Mouse (Mus musculus): ENCODE measurements around the gene Vps26b. TPM values are rescaled to one million over a fixed set of nuclear protein-coding genes. Genes with fewer than 3 reads are reported as not detected.
A peak's percentile ranks its signal among the peaks of the same experiment; 100 is the strongest.

Gene Vps26b
- polyA plus RNA-seq, 1 experiment from 2014 or later, result 61.4 TPM

GRCm38 (mm10) chr9:27011572-27011971 is 18.3 kb downstream of the Vps26b start:
- Histone ChIP-seq H3K4me3 (no peak overlapping the region), H3K9ac (replicated peaks) (no peak overlapping the region), H3K4me1 (no peaks in the 10 kb centered on the region), H3K9me3 (no peaks in the 10 kb centered on the region), H3K36me3 (peaks cover 96% of the 10 kb centered on the region), H3K4me2 (replicated peaks) (no peak overlapping the region), H3K27ac (replicated peaks) (no peak overlapping the region), H3K27me3 (no peaks in the 10 kb centered on the region)
- ATAC-seq (ENCODE audit: low FRiP score, low read depth), result no peak
- WGBS, result 93% methylated on average over 4 of the region's 4 CpGs

DNA sequence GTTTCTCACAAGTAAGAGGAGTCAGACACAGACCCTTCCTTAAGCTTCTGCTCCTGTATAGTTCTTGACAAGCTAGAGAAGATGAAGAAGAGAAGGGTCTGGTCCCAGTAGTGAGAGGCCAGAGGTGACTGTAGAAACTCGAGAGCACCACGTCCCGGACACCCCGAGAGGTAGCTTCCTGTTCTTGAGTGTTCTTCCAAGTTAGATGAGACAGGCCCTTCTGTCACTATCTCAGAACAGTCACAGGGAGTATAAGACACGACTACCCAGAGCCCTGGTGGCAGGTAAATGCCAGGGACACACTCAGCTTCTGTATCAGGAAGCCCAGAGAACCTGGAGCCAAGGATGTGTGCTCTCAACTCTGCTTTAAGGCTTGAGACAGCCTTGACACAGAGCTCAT is 20.6 kb downstream of the Vps26b start:
- ATAC-seq (ENCODE audit: low FRiP score, low read depth), result no peak
- Histone ChIP-seq H3K27me3 (no peaks in the 10 kb centered on the region), H3K9me3 (no peaks in the 10 kb centered on the region), H3K9ac (replicated peaks) (no peak overlapping the region), H3K27ac (replicated peaks) (no peak overlapping the region), H3K36me3 (peaks cover 96% of the 10 kb centered on the region), H3K4me2 (replicated peaks) (no peak overlapping the region), H3K4me3 (no peak overlapping the region), H3K4me1 (no peaks in the 10 kb centered on the region)
- 88% methylated on average over 5 of the region's 5 CpGs for WGBS

GRCm38 (mm10) chr9:27006866-27007265 is 23.0 kb downstream of the Vps26b start:
- WGBS, result 92% methylated on average over 5 of the region's 5 CpGs
- Histone ChIP-seq H3K9ac (replicated peaks) (no peak overlapping the region), H3K4me3 (no peak overlapping the region), H3K36me3 (peaks cover 86% of the 10 kb centered on the region), H3K27ac (replicated peaks) (no peak overlapping the region), H3K9me3 (no peaks in the 10 kb centered on the region), H3K27me3 (no peaks in the 10 kb centered on the region), H3K4me1 (no peaks in the 10 kb centered on the region), H3K4me2 (replicated peaks) (no peak overlapping the region)
- ATAC-seq (ENCODE audit: low FRiP score, low read depth), result no peak

DNA sequence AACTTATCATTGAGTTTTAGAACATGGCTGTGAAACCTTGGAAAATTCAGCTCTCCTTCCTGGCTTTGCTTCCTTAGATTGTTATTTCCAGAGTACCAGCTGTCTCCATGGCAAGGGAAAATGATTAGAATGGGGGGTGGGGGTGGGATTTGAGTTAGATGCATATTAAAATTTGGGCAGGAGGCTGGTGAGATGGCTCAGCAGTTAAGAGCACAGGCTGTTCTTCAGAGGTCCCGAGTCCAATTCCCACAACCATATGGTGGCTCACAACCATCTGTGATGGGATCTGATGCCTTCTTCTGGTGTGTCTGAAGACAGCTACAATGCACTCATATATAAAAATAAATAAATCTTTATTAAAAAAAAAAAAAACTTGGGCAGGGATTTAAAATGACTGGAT is 23.9 kb downstream of the Vps26b start:
- H3K9me3 ChIP-seq, result no peaks in the 10 kb centered on the region
- whole genome bisulfite sequencing, result 75% methylated on average over 1 of the region's 1 CpGs
- peaks cover 78% of the 10 kb centered on the region for H3K36me3 ChIP-seq
- no peaks in the 10 kb centered on the region for H3K27me3 ChIP-seq
- H3K27ac ChIP-seq (replicated peaks), result no peak overlapping the region
- H3K9ac ChIP-seq (replicated peaks), result no peak overlapping the region
- ATAC-seq (ENCODE audit: low FRiP score, low read depth), result no peak
- H3K4me2 ChIP-seq (replicated peaks), result no peak overlapping the region
- H3K4me3 ChIP-seq, result no peak overlapping the region
- peaks cover 7% of the 10 kb centered on the region for H3K4me1 ChIP-seq

- no peak overlapping the region for H3K4me2 ChIP-seq (replicated peaks)
- no peak overlapping the region for H3K27ac ChIP-seq (replicated peaks)
- WGBS, result 92% methylated on average over 3 of the region's 3 CpGs
- no peak for ATAC-seq (ENCODE audit: low FRiP score, low read depth)
- H3K4me1 ChIP-seq, result peaks cover 14% of the 10 kb centered on the region
- H3K4me3 ChIP-seq, result no peak overlapping the region
- H3K36me3 ChIP-seq, result peaks cover 72% of the 10 kb centered on the region
- no peak overlapping the region for H3K9ac ChIP-seq (replicated peaks)
- H3K9me3 ChIP-seq, result no peaks in the 10 kb centered on the region
- H3K27me3 ChIP-seq, result no peaks in the 10 kb centered on the region
These were observed 24.6 kb downstream of the Vps26b start for GRCm38 (mm10) chr9:27005231-27005630.

GRCm38 (mm10) chr9:26999461-27000395 is 30.1 kb downstream of the Vps26b start, which contains the start of the genes Acad8 and Thyn1:
Acad8 (minus strand) TSS chr9:26999566.
Thyn1 (plus strand) TSS chr9:26999710.
- H3K9me3 ChIP-seq, result no peaks in the 10 kb centered on the region
- WGBS, result 1% methylated on average over 34 of the region's 35 CpGs

GRCm38 (mm10) chr9:26998669-26999460 is 31.0 kb downstream of the Vps26b start:
- no peaks in the 10 kb centered on the region for H3K27me3 ChIP-seq
- peak overlapping the region; percentile 78 for H3K4me2 ChIP-seq (replicated peaks)
- H3K4me1 ChIP-seq, result peaks cover 20% of the 10 kb centered on the region
- ATAC-seq (ENCODE audit: low FRiP score, low read depth), result peak; percentile 72
- H3K9ac ChIP-seq (replicated peaks), result peak overlapping the region; percentile 69
- peak overlapping the region; percentile 68 for H3K4me3 ChIP-seq
- 0 out of 2 replicates have a peak overlapping the region, but pooled peaks have one; percentile 15 for H3K27ac ChIP-seq (replicated peaks)
- H3K36me3 ChIP-seq, result peaks cover 10% of the 10 kb centered on the region
- 5% methylated on average over 29 of the region's 29 CpGs for WGBS
- H3K9me3 ChIP-seq, result no peaks in the 10 kb centered on the region

More at GRCm38 (mm10) chr9:26999461-27000395, 30.1 kb downstream of the Vps26b start, which contains the start of the genes Acad8 and Thyn1:
- Histone ChIP-seq H3K4me3 (peak within 1 kb of the TSS; percentile 68), H3K4me2 (replicated peaks) (peak within 1 kb of the TSS; percentile 78), H3K36me3 (peaks cover 19% of the 10 kb centered on the region), H3K4me1 (peaks cover 20% of the 10 kb centered on the region), H3K27ac (replicated peaks) (0 out of 2 replicates have a peak within 1 kb of the TSS, but pooled peaks have one; percentile 15), H3K27me3 (no peaks in the 10 kb centered on the region), H3K9ac (replicated peaks) (peak within 1 kb of the TSS; percentile 69)
- ATAC-seq (ENCODE audit: low FRiP score, low read depth), result peak; percentile 100

DNA sequence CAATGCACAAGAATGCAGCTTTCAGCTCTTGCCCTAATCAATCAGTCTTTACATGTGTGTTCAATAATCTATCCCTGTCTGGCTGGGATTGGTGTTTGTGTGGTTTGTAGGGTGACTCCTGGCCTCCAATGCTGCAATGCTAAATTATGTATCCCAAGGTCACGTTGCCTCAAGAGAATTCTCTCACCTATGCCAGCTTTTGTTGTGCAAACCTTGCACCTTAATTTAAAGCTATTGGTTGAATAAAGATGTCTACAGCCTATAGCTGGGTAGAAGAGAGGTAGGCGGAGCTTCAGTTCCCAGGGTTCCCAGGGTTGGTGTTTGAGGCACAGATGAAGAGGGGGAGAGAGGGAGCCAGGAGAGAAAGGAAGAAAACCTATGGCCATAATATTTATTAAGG is 32.4 kb downstream of the Vps26b start:
- Histone ChIP-seq H3K36me3 (0 out of 2 replicates have a peak, but pooled peaks cover 3% of the 10 kb centered on the region), H3K4me3 (no peak overlapping the region), H3K9me3 (no peaks in the 10 kb centered on the region), H3K27ac (replicated peaks) (no peak overlapping the region), H3K4me2 (replicated peaks) (no peak overlapping the region), H3K9ac (replicated peaks) (no peak overlapping the region), H3K4me1 (peaks cover 20% of the 10 kb centered on the region), H3K27me3 (no peaks in the 10 kb centered on the region)
- ATAC-seq (ENCODE audit: low FRiP score, low read depth), result no peak
- 95% methylated on average over 2 of the region's 2 CpGs for WGBS

DNA sequence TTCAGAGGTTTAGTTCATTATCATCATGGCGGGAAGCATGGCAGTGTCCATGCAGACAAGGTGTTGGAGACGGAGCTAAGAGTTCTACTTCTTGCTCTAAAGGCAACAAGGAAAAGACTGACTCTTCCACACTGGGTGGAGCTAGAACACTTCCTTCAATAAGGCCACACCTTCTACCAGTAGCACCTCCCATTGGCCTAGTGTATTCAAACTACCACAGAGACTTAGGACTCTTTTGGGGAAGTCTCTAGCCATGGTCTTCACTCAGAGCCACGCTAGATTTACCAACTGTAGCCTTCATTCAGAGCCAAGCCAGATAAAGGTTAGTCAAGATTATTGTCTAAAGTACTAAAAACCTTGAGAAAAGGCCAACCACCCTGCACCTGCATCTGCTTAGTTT is 32.8 kb downstream of the Vps26b start:
- Histone ChIP-seq H3K27me3 (no peaks in the 10 kb centered on the region), H3K36me3 (0 out of 2 replicates have a peak, but pooled peaks cover 5% of the 10 kb centered on the region), H3K4me1 (peaks cover 20% of the 10 kb centered on the region), H3K9ac (replicated peaks) (no peak overlapping the region), H3K27ac (replicated peaks) (no peak overlapping the region), H3K9me3 (no peaks in the 10 kb centered on the region), H3K4me3 (no peak overlapping the region), H3K4me2 (replicated peaks) (no peak overlapping the region)
- WGBS, result 91% methylated on average over 3 of the region's 3 CpGs
- ATAC-seq (ENCODE audit: low FRiP score, low read depth), result no peak

GRCm38 (mm10) chr9:26993900-26994299 is 36.0 kb downstream of the Vps26b start:
- Histone ChIP-seq H3K4me2 (replicated peaks) (no peak overlapping the region), H3K9ac (replicated peaks) (no peak overlapping the region), H3K36me3 (peaks cover 36% of the 10 kb centered on the region), H3K4me3 (no peak overlapping the region), H3K27me3 (no peaks in the 10 kb centered on the region), H3K27ac (replicated peaks) (no peak overlapping the region), H3K9me3 (no peaks in the 10 kb centered on the region), H3K4me1 (0 out of 2 replicates have a peak, but pooled peaks cover 3% of the 10 kb centered on the region)
- 83% methylated on average over 3 of the region's 3 CpGs for WGBS
- ATAC-seq (ENCODE audit: low FRiP score, low read depth), result no peak

DNA sequence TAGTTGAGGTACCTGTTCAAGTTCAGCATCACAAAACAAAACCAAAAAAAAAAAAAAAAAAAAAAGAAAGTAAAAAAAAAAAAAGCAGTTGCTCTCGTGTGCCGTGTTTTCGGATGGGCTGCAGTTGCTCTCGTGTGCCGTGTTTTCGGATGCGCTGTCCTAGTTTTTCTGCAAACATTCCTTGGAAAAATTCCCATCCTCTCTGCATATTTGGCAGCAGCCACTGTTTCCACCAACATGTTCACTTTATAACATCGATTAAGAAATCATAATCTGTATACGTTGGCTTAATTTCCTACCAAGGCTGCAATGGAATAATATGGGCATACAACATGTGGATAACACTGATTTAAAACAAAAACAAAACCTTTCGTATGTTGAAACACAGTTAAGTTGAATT is 36.7 kb downstream of the Vps26b start:
- Histone ChIP-seq H3K9ac (replicated peaks) (no peak overlapping the region), H3K36me3 (peaks cover 43% of the 10 kb centered on the region), H3K4me1 (no peaks in the 10 kb centered on the region), H3K9me3 (no peaks in the 10 kb centered on the region), H3K27me3 (no peaks in the 10 kb centered on the region), H3K27ac (replicated peaks) (no peak overlapping the region), H3K4me3 (no peak overlapping the region), H3K4me2 (replicated peaks) (no peak overlapping the region)
- no peak for ATAC-seq (ENCODE audit: low FRiP score, low read depth)
- 97% methylated on average over 10 of the region's 10 CpGs for WGBS

DNA sequence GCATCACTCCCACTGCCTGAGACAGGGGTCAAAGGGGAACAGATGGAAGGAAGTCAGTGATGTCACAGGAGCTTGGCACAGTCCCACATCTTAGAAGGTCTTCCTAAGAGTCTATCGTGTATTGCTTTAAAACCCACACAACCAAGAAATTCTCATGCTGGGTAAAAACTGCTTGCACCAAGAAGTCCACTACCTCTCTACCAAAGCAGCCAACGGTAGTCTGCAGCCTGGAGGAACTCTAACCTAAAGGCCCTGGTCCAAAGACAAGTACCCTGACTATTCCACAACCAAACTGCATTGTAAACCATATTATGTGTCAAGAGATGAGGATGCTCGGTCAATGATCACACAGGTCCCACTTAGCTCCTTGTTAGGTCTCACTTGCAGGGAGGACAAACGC is 39.7 kb downstream of the Vps26b start:
- no peaks in the 10 kb centered on the region for H3K4me1 ChIP-seq
- peaks cover 59% of the 10 kb centered on the region for H3K36me3 ChIP-seq
- WGBS, result 93% methylated on average over 4 of the region's 4 CpGs
- H3K4me3 ChIP-seq, result no peak overlapping the region
- no peaks in the 10 kb centered on the region for H3K27me3 ChIP-seq
- no peak overlapping the region for H3K27ac ChIP-seq (replicated peaks)
- no peaks in the 10 kb centered on the region for H3K9me3 ChIP-seq
- H3K9ac ChIP-seq (replicated peaks), result no peak overlapping the region
- no peak overlapping the region for H3K4me2 ChIP-seq (replicated peaks)
- no peak for ATAC-seq (ENCODE audit: low FRiP score, low read depth)

Measured in midbrain, embryonic 12.5 days (tissue).